Mouse (Mus musculus): Measurements from ENCODE around the gene Ercc6l2. TPM values are rescaled to one million over a fixed set of nuclear protein-coding genes. Genes with fewer than 3 reads are reported as not detected.
A peak's percentile ranks its signal among the peaks of the same experiment; 100 is the strongest.

The Ercc6l2 gene
- polyA plus RNA-seq, 1 experiment from 2014 or later: 13.9 TPM

DNA sequence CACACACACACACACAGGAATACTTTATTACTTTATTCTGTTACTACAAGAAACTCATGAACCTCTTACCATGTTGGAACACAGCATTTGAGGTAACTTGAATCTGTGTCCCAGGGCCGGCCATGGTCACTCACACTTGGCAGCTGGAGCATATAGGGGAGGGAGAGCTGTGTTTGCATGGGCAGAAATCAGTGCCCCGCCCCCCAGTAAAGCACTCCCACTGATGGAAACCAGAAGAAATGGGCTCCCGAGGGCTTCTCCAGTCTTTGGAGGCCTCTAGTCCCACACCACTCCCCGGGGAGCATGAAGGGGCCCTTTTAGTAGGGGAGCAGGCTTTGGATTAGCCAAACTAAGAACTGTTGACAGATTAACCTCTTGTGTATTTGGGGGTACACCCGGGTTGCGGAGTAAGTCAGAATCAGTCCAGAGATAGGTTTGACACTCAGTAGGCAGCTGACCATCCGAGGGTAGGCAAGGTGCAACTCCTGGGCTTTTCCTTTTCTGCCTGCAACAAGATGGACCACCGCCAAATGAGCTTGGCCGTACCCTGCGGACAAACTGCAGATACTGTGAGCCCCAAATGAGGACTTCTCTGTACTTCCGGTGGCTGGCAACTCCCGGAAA is 85.8 kb downstream of the Ercc6l2 start:
- H3K4me3 ChIP-seq: no peak overlapping the region
- peak overlapping the region; percentile 45 for H3K4me2 ChIP-seq
- no peak overlapping the region for H3K9ac ChIP-seq
- no peak overlapping the region for H3K27ac ChIP-seq
- 29% methylated on average over 12 of the region's 12 CpGs for WGBS (ENCODE audit: insufficient replicate concordance)
- H3K4me1 ChIP-seq: peaks cover 28% of the 10 kb centered on the region
- 0 out of 2 replicates have a peak, but pooled peaks have one; percentile 21 for ATAC-seq
- H3K9me3 ChIP-seq (replicated peaks): no peaks in the 10 kb centered on the region
- H3K36me3 ChIP-seq: peaks cover 8% of the 10 kb centered on the region; the same call in 1 of the 2 replicates
- peaks cover 3% of the 10 kb centered on the region; the same call in 1 of the 2 replicates for H3K27me3 ChIP-seq (replicated peaks)

DNA sequence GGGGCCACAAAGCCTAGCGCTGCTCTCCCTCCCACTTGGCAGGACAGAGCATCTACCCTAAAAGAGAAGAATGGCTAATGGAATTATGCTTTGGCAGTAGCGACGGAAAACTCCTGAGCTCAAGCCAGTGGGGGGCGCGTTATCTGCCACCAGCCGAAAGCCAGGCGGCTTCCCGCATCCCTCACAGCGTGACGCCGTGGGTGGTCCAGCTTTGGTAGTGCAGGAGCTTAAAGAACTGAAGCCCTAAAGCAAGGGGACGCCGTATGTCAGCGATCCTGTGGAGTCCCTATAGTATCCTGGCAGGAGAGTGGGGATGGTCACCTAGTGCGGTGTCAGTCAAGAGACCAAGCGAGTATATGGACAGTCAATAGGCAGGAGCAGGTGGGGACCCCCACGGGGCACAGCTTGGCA is 86.3 kb downstream of the Ercc6l2 start:
- 0 out of 2 replicates have a peak, but pooled peaks have one; percentile 8 for ATAC-seq
- Histone ChIP-seq H3K9me3 (replicated peaks) (no peaks in the 10 kb centered on the region), H3K4me1 (peaks cover 29% of the 10 kb centered on the region), H3K27me3 (replicated peaks) (peaks cover 3% of the 10 kb centered on the region; the same call in 1 of the 2 replicates), H3K4me2 (peak overlapping the region; percentile 45), H3K9ac (no peak overlapping the region), H3K27ac (no peak overlapping the region), H3K36me3 (peaks cover 8% of the 10 kb centered on the region; the same call in 1 of the 2 replicates), H3K4me3 (no peak overlapping the region)
- WGBS (ENCODE audit: insufficient replicate concordance): 11% methylated on average over 17 of the region's 17 CpGs

DNA sequence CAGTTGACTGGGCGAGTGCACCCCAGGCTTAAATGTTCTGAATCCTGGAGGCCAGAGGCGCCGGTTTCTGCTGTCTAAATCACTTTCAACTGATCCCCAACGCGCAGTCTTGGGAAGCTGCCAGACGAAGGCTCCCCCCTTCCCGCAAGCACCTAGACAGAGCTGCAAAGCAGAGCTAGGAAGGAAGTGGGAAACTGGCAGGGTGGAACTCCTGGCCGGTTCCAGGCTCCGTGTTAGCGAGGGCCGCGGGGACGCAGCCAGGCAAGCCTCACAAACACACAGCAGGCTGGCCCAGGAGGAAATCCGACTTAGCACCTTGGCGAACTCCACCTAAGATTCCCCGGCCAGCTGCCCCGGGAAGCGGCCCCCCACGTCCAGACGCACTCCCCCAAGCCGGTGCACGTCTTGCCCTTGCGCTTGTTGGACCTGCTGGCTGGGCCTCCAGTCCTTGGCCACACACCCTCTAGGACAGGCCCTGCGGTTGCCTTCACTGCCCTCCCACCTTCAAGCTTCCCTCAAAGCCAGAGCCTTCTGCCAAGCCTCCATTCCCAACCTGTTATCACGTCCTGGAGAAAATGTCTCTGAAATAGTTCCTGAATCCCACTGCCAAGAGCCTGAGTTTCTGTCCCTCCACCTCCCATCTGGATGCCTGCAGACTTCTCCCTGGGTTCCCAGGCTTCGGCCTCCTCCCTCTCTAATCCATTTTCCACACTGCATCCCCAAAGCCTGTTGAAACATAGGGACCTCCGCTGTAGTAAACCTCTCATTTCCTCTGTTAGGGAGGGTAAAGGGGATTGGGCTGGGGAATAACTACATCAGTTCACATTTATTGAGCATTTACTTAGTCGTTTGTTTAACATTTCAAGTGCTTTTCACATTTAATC is 86.9 kb downstream of the Ercc6l2 start:
- 36% methylated on average over 28 of the region's 28 CpGs for WGBS (ENCODE audit: insufficient replicate concordance)
- Histone ChIP-seq H3K36me3 (peaks cover 8% of the 10 kb centered on the region; the same call in 1 of the 2 replicates), H3K9me3 (replicated peaks) (no peaks in the 10 kb centered on the region), H3K4me3 (no peak overlapping the region), H3K27ac (no peak overlapping the region), H3K27me3 (replicated peaks) (peaks cover 3% of the 10 kb centered on the region; the same call in 1 of the 2 replicates), H3K9ac (no peak overlapping the region), H3K4me1 (peaks cover 31% of the 10 kb centered on the region), H3K4me2 (peak overlapping the region; percentile 45)
- no peak for ATAC-seq

DNA sequence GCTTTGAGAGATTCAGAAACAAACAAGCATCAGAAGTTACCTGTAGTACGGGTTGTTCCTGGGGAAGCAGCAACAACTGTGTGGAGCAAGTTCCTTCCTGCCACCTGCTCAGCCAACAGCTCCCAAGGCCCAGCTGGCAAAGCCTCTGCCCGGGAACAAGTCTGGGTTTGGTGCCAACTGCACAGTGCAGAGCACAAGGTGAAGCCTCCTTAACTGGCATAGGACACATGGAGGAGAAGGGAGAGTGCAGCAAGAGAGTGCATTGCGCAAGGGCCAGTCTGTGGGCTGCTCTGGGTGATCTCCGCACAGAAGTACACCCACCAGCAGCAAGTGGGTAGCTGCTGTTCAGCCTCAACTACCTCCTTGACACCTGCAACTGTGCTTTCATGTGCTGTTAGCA is 91.5 kb downstream of the Ercc6l2 start:
- no peaks in the 10 kb centered on the region for H3K9me3 ChIP-seq (replicated peaks)
- H3K4me3 ChIP-seq: no peak overlapping the region
- H3K4me2 ChIP-seq: no peak overlapping the region
- peaks cover 16% of the 10 kb centered on the region for H3K4me1 ChIP-seq
- H3K27me3 ChIP-seq (replicated peaks): no peaks in the 10 kb centered on the region; the same call in 1 of the 2 replicates
- 77% methylated on average over 4 of the region's 4 CpGs for WGBS (ENCODE audit: insufficient replicate concordance)
- no peaks in the 10 kb centered on the region for H3K36me3 ChIP-seq
- no peak overlapping the region for H3K27ac ChIP-seq
- H3K9ac ChIP-seq: no peak overlapping the region
- ATAC-seq: no peak

DNA sequence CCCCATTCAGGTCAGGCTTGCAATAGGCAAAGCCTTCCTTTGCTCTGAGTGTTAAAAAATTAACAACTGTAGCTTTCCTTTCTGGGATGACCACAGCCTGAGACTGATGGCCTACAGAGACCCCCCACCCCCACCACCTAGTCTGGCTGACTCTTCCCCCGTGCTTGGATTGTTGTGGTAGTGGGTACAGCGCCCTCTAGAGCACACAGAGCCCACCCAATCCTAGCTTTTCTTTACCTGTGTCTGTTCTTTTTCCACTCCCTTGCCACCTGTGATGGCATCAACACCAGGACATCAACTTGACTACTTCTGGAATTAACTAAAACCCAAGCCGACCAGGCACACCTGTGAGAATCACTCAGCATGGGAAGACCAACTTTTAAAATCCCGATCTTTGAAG is 92.4 kb downstream of the Ercc6l2 start:
- Histone ChIP-seq H3K4me2 (no peak overlapping the region), H3K27me3 (replicated peaks) (no peaks in the 10 kb centered on the region), H3K27ac (no peak overlapping the region), H3K9me3 (replicated peaks) (no peaks in the 10 kb centered on the region), H3K36me3 (no peaks in the 10 kb centered on the region), H3K4me3 (no peak overlapping the region), H3K9ac (no peak overlapping the region), H3K4me1 (peaks cover 15% of the 10 kb centered on the region)
- 45% methylated on average over 4 of the region's 4 CpGs for WGBS (ENCODE audit: insufficient replicate concordance)
- no peak for ATAC-seq

DNA sequence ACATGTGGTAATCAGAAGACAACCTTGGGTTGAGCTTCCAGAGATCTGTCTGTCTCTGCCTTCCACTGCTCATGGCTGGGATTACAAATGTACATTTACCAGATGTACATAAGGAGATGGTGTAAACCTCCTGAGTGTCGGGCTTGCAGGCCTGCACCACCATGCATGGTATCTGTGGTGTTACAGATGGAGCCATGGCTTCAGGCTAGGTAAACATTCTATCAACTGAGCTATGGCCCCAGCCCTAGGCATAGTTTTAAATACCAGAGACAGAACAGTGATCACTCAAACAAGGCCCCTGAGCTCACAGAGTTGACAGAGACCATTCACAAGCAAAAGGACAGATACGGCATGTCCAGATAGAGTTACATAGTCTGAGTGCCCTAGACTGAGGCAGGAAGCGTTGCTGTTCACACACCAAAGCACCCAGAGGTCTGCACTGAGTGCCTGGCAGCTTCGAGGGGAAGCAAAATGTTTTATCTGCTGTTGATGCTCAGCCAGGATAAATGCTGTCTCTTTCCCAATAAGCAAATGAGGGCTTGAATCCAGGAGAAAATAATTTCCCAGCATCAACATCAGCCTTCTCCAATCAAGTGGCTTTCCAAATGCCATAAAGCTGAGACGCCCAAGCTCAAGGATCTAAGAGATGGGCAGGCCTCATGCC is 95.2 kb downstream of the Ercc6l2 start:
- no peak overlapping the region for H3K4me3 ChIP-seq
- H3K9ac ChIP-seq: no peak overlapping the region
- H3K9me3 ChIP-seq (replicated peaks): no peaks in the 10 kb centered on the region
- no peak for ATAC-seq
- H3K36me3 ChIP-seq: no peaks in the 10 kb centered on the region
- H3K27ac ChIP-seq: no peak overlapping the region
- peaks cover 14% of the 10 kb centered on the region for H3K4me1 ChIP-seq
- H3K27me3 ChIP-seq (replicated peaks): no peaks in the 10 kb centered on the region
- 62% methylated on average over 5 of the region's 5 CpGs for WGBS (ENCODE audit: insufficient replicate concordance)
- no peak overlapping the region for H3K4me2 ChIP-seq

DNA sequence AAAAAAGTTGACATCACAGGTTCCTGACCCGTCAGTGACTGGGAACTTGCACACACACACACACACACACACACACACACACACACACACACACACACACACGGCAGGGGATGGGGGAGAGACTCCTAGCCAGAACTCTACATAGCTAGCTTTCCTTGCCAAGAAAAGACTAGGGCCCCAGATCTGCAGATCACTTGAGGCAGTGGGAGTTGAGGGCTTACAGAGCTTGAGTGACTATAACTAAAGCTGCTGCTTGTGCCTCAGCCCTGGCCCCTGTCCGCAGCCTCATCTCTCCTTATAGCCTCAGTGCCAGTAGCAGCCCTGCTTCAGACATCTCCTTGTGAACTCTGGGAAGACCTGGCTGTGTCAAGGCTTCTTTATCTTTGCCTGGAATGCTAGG is 96.6 kb downstream of the Ercc6l2 start:
- H3K4me3 ChIP-seq: no peak overlapping the region
- H3K4me1 ChIP-seq: peaks cover 24% of the 10 kb centered on the region
- 46% methylated on average over 3 of the region's 3 CpGs for WGBS (ENCODE audit: insufficient replicate concordance)
- H3K4me2 ChIP-seq: no peak overlapping the region
- no peaks in the 10 kb centered on the region for H3K36me3 ChIP-seq
- no peaks in the 10 kb centered on the region for H3K9me3 ChIP-seq (replicated peaks)
- H3K9ac ChIP-seq: no peak overlapping the region
- no peak for ATAC-seq
- no peak overlapping the region for H3K27ac ChIP-seq
- H3K27me3 ChIP-seq (replicated peaks): no peaks in the 10 kb centered on the region

DNA sequence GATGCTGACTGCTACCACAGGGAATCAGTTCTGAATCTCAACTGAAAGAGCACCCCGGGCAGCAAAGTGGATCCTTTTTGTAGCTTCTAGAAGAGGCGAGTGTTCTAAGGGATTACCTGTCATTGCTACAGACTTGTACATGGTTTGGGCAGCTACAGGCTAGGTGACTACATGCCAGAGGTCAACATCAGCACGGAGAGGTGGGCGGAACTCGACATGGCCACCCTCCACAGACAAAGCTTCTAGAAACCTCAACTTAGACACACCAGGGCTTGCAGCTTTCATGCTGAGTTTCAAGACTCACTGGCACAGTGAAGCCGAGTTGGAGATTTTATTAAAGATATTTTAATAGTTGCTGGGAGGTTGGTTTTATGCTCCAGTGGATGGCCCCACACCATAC is 98.1 kb downstream of the Ercc6l2 start:
- Histone ChIP-seq H3K4me2 (no peak overlapping the region), H3K27ac (no peak overlapping the region), H3K27me3 (replicated peaks) (no peaks in the 10 kb centered on the region), H3K4me3 (no peak overlapping the region), H3K36me3 (no peaks in the 10 kb centered on the region), H3K9ac (no peak overlapping the region), H3K4me1 (peaks cover 37% of the 10 kb centered on the region), H3K9me3 (replicated peaks) (no peaks in the 10 kb centered on the region)
- no peak for ATAC-seq
- WGBS (ENCODE audit: insufficient replicate concordance): 67% methylated on average over 6 of the region's 6 CpGs

DNA sequence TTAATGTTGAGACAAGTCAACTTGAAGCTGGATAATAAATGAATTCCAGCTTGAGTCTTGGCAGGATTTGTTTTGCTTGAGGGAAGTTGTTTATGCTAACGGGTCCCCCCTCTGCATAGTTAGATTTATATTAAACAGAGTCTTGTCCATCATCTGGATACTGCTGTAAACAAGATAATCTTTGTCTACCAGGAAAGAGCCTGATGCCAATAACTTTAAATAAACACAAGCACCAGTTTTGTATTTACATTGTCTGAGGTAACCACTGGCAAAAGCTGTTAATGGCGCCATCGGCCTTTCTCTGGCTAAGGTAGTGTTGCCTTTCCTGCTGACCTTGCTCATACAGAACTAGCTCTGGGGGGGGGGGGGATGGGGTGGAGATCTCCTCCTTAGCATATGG is 100.1 kb downstream of the Ercc6l2 start:
- Histone ChIP-seq H3K4me3 (no peak overlapping the region), H3K27me3 (replicated peaks) (no peaks in the 10 kb centered on the region), H3K27ac (peak overlapping the region; percentile 71), H3K9ac (no peak overlapping the region), H3K9me3 (replicated peaks) (no peaks in the 10 kb centered on the region), H3K36me3 (no peaks in the 10 kb centered on the region), H3K4me2 (no peak overlapping the region), H3K4me1 (peaks cover 53% of the 10 kb centered on the region)
- ATAC-seq: no peak
- 68% methylated on average over 3 of the region's 3 CpGs for WGBS (ENCODE audit: insufficient replicate concordance)

DNA sequence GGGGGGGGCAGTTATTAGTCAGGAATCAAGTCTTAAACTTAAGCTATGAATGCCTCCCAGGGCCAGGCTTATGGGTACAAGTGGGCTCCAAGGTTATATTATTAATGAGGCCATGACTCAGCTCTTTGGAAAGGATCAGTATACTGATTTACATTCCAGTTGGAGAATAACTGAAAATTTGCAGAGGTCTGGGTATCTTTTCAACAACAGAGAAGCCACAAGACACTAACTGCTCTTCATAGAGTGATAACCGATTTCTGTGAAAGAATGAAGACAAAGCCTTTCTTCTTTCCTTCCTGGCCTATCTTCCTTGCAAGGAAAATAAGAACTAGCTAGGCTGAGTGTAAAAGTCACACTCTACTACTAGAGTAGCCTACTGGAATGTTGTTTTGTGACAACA is 100.6 kb downstream of the Ercc6l2 start:
- no peaks in the 10 kb centered on the region for H3K36me3 ChIP-seq
- no peak overlapping the region for H3K4me3 ChIP-seq
- H3K4me1 ChIP-seq: peaks cover 53% of the 10 kb centered on the region
- no peaks in the 10 kb centered on the region for H3K27me3 ChIP-seq (replicated peaks)
- H3K9me3 ChIP-seq (replicated peaks): no peaks in the 10 kb centered on the region
- no peak overlapping the region for H3K9ac ChIP-seq
- peak; percentile 40 for ATAC-seq
- H3K27ac ChIP-seq: peak overlapping the region; percentile 71
- no peak overlapping the region for H3K4me2 ChIP-seq
- WGBS (ENCODE audit: insufficient replicate concordance): 33% methylated on average over 1 of the region's 1 CpGs

DNA sequence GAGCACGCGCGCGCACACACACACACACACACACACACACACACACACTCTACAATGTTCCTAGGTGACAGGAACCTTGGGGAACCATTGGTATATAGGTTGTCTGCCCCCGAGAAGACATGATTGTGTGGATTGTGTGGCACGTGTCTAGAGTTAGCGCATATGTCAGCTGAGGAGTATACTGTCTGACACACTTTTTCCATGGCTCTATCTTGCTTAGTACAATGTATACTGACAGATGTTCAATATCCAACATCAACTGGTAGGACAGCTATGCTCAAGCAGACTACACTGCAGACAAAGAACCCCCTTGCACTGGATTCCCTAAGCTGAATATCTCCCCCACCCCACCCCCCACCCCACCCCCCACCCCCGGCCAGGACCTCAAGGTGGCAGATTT is 101.5 kb downstream of the Ercc6l2 start:
- H3K27ac ChIP-seq: peak overlapping the region; percentile 71
- H3K9me3 ChIP-seq (replicated peaks): peaks cover 2% of the 10 kb centered on the region; the same call in 1 of the 2 replicates
- no peak for ATAC-seq
- peaks cover 52% of the 10 kb centered on the region for H3K4me1 ChIP-seq
- no peak overlapping the region for H3K4me3 ChIP-seq
- no peaks in the 10 kb centered on the region for H3K27me3 ChIP-seq (replicated peaks)
- 83% methylated on average over 8 of the region's 8 CpGs for WGBS (ENCODE audit: insufficient replicate concordance)
- H3K36me3 ChIP-seq: no peaks in the 10 kb centered on the region
- no peak overlapping the region for H3K4me2 ChIP-seq
- H3K9ac ChIP-seq: no peak overlapping the region
